Mouse (Mus musculus) mature B cell (primary cell): ENCODE measurements around the gene Abl2.
"Not testable (repeated sequence)": the region's sequence is repeated elsewhere in the genome, so short reads cannot be mapped to it uniquely, and the experiment has no call there.

Source experiments
- in situ Hi-C: fragments of 300-500 bp; cut with MboI; formaldehyde crosslinking; loops from 2 replicates; pipeline ENCODE4 v1.14.3; 2019

Abl2 gene

DNA sequence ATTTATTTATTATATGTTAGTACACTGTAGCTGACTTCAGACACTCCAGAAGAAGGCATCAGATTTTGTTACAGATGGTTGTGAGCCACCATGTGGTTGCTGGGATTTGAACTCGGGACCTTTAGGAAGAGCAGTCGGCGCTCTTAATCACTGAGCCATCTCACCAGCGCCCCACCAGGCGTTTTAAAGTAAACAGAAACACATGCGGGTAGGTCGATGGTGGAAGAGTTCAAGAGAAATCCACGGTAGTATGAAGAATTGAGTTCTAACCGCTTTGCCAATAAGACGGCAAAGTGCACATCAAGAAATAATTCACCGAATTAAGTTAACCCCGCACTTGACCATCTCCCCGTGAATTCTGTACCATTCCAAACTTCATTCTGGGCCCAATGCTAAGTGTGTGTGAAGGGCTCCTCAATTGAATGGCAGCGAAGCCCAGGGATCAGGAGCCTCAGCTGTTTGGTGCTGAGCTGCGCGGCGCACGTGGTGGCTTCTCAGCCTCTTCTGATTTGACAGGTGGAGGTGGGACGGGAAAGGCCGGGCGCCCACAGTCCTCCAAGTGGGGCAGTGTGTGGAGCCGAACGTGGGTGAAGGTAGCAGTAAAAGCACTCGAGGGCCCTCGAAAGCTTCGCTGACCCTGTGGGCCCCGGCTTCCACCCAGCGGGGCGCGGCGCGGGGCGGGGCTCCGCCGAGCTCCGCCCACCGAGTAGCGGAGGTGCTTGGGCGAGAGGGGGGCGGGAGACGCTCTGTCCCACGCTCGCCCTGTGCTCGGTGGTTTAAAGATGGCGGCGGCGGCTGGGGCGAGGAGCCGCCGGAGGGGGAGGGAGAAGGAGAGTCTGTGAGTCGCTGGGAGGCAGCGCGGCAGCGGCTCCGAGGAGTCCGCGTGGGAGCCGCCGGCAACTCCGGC is at the start of gene Abl2:
Abl2 (plus strand) TSS at position 763 of the 907 bp plus-strand sequence.
- in situ Hi-C loops, result no loop called here

DNA sequence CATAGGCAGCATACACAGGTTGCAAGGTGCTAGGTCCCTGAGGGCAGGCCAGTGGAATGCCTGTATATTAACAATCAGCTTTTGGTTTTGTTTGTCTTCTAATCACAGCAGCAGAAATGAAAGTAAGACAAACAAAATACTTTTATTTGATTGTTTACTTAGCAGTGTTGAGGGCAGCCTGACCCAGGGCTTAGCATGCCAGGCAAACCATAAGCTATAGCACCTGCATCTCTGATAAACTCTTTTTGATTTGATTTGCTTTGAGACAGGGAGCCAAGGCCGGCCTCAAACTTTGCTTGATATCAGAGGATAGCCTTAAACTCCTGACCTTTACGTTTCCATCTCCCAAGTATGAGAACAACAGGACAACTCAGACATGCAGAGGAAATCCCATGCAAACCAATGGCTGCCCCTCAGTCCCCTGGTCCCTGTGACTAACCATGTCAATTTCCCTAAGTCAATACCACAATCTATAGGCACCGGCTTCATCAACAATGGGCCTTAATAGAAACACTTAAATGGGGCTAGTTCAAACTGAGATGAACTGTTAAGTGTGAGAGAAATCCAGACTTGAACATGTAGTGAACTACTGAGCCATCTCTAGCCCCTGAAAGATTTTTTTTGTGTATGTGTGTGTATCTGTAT is 38.3 kb upstream of the Abl2 start:
- in situ Hi-C loops, result no loop called here

DNA sequence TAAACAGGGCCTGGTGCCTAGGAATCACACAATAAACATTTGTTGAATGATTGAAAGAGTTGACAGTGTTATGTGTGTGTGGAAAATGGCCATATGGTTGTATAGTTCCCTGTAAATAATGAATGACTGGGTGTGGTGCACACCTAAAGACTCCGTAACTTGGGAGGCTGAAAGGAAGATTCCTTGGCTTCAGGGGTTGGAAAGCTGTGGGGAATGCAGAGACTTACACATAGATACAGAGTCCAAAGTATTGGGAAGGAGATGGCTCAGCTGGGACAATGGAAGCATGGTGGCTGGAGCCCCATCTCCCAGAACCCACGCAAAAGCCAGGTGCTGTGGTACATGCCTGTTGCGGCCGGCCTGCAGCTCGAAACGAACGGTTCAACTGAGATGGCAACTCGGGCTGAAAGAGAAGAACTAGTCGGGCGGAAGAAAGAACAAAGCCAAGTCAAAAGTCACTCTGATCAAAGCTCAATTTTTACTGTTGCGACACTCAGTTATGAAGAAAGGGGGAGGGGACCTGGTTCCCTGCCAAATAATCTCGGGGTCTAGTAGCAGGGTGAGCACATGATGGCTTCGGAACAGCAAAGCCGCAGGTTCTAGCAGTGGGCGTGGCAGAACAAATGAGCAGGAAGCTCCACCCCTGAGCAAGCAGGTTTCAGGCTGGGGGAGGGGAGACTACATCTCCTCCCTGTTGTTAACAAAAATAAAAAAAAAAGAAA is 36.6 kb upstream of the Abl2 start:
- in situ Hi-C loops, result no loop called here

DNA sequence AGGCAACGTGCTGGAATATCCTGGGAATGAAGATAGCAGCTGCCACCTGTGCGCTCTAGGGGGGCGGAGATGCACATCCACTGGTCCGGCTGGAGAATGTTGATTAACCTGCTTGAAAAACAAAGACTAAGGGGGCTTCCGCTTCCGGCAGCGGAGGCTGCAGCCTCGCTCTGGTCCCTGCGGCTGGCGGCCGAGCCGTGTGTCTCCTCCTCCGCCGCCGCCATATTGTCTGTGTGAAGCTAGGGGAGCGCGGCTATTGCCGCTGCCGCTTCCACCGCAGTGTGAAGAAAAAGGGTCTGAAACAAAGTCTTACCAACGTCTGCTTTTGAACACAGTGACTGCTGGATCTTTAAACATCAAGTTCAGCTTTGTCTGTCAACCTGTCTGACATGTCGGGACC is 34.7 kb upstream of the Abl2 start, which contains the start of gene Gm10031:
Gm10031 (plus strand) TSS at position 171 of the 400 bp plus-strand sequence.
- in situ Hi-C loops, result not testable (repeated sequence)

DNA sequence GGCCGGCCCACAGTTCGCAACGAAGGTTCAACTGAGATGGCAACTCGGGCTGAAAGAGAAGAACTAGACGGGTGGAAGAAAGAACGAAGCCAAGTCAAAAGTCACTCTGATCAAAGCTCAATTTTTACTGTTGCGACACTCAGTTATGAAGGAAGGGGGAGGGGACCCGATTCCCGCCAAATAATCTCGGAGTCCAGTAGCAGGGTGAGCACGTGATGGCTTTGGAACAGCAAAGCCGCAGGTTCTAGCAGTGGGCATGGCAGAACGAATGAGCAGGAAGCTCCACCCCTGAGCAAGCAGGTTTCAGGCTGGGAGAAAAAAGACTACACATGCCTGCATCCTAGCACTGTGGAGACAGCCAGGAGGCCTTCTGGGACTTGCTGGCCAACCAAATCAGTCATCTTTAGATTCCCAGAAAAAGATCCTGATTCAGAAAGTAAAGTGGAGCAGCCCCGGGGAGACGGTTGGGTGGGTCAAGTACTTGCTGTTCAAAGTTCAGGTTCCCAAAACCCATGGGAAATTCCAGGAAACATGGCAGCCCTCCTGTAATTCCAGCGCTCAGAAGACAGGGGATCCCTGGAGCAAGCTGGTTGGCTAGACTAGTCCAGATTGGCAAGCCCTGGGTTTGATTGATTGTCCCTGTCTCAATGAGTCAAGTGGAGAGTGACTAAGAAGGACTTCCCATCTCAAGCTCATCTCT is 26.0 kb upstream of the Abl2 start:
- in situ Hi-C loops, result not testable (repeated sequence)

DNA sequence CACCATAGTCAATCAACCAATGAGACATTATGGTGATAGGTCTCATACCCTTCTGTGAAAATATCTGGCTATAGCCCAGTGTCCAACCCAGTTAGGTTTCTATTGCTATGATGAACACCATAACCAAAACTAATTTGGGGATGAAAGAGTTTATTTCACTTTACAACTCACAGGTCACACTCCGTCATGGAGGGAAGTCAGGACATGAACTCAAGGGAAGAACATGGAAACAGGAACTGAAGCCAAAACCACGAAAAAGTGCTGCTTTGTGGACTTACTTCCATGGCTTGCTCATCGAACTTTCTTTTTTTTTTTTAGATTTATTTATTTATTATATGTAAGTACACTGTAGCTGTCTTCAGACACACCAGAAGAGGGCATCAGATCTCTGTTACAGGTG is 25.1 kb upstream of the Abl2 start:
- in situ Hi-C loops, result no loop called here

DNA sequence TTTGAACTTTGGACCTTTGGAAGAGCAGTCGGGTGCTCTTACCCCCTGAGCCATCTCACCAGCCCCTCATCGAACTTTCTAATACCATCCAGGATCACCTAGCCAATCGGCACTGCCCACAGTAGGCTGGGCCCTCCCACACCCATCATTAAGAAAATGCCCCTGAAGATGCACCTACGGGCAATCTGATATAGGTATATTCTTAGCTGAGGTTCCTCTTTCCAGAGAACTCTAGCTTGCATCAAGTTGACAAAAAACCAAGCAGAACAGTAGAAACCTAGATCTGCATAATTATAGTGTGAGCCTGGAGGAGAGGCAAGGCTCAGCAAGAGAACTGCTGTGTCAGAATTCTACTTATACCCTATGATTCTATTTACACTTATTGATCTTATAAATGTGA is 24.7 kb upstream of the Abl2 start:
- in situ Hi-C loops, result no loop called here

DNA sequence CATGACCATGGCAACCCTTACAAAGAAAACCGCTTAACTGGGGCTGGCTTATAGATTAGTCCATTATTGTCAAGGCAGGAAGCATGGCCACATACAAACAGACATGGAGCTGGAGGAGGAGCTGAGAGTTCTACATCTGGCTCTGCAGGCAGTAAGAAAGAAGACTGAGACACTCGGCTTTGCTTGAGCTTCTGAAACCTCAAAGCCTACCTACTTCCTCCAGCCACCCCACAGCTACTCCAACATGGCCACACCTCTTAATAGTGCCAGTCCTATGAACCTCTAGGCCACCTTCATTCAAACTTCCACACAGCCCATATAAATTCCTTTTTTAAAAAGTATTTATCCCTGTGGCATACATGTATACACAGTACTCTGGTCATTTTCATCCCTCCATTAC is 21.6 kb upstream of the Abl2 start:
- in situ Hi-C loops, result no loop called here

DNA sequence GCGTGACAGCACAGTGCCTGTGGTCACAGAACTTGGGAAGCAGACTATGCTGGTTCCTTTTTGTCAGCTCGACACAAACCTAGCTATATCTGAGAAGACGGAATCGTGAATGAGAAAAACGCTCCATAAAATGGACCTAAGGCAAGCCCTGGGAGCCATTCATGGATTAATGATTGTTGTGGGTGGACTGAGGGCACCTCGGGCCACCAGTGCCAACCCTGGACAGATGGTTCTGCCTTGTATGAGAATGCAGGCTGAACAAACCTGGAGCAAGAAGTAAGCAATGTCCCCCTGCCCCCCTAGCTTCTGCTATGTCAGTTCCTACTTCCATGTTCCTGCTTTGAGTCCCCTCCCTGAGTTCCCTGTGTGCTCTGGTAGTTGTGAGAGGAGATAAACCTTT is 20.9 kb upstream of the Abl2 start:
- in situ Hi-C loops, result no loop called here

DNA sequence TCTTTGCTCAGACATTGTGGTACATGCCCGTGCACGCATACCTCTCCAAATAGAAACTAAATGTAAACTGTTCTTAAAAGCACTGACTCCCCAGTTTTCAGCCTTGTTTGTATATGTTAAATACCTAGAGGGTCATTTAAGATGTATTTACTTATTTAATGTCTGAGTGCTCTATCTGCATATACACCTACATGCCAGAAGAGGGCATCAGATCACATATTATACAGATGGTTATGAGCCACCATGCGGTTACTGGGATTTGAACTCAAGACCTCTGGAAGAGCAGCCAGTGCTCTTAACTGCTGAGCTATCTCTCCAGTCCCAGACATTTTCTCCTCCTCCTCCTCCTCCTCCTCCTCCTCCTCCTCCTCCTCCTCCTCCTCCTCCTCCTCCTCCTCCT is 20.2 kb upstream of the Abl2 start:
- in situ Hi-C loops, result no loop called here

DNA sequence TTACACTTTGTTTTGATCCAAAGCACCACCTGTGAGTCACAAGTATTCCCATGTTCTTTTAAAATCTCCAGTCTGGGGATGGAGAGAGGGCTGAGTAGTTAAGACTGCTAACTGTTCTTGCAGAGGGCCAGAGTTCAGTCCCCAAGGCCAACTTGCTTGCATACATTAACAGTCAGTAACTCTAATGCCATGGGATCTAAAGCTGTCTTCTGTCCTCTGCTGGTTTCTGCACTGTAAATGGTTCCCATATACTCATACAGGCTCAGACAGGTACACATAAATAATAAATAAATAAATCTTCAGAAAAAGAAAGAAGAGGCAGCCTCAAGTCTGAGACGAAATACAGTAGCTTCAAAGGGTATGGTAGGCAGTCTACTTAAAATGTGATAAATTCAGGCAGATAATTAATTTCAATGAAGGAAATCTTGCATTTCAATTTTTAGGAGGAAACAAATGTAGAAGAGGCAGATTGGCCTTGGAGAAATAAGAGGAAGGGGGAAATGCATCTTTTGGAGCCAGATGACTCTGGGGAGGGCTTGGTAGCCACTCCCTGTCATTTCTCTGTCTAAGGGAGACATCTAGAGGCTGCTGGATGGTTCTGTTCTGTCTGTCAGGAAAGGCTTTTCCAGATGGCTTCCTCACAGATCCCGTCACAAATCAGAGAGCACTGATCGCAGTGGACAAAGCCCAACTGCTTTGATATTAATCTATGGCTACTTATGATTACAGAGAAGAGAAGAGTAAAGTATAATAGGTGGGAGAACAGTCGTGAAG is 18.6 kb upstream of the Abl2 start:
- in situ Hi-C loops, result no loop called here

DNA sequence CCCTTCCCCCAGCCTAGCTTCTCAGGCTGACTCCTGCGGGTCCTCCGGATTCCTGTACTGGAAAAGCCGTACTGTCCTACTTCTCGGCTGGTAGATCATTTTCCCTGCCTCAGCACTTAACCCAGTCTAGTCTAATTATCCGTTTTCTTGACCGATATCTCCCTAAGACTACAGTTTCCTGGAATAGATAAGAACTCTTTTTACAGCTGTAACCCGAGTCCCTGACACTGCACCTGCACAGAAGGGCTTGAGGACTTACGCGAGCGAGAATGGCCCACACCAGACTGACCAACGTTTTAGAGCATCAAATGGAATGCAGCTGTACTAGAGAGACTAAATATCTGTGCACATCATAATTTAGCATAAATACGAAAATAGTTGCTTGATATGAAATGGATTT is 14.6 kb upstream of the Abl2 start:
- in situ Hi-C loops, result no loop called here

DNA sequence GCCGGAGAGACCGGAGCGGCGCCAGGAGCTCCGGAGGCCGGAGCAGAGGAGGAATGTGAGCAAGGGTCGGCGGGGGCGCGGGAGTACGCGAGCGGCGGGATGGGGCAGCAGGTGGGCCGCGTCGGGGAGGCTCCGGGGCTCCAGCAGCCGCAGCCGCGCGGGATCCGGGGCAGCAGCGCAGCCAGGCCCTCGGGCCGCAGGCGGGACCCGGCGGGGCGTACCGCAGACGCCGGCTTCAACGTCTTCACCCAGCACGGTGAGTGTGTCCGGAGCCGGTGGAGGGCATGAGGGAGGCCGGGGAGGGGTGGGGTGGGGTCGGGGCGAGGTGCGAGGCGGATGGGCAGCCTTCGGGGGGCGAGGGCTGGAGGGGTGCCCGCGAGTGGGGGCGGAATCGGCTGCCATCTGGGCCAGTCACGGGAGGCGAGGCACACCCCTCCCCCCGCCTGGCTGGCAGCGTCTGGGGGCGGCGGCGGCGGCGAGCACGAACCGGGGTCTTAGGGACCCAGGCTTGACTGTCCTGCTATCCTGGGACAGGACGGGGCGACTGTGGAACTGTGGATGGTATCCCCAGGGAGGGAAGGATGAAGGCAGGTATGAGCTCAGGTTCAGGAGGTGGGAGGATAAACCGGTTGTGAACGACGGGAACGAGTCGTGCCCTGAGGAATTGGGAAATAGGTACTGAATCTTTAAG is 509 bp downstream of the Abl2 start:
- in situ Hi-C loops, result no loop called here

DNA sequence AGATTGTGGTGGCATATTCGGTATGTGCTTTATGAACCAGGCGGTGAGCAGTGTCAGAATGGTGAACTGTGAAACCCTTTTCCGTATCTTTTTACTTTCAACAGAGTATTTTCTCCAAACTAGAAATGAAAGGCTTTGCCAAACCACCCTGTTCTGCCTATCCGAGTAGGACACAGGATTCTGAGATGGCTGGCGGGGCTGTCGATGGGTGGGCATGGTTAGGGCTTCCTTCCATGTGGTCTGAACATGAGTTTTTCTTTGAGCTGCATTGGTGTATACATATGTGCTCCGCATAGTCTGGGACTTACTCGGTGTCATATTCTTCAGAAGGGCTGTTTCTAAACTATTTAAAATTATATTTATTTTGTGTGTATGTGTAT is 1.0 kb downstream of the Abl2 start:
- in situ Hi-C loops, result no loop called here

DNA sequence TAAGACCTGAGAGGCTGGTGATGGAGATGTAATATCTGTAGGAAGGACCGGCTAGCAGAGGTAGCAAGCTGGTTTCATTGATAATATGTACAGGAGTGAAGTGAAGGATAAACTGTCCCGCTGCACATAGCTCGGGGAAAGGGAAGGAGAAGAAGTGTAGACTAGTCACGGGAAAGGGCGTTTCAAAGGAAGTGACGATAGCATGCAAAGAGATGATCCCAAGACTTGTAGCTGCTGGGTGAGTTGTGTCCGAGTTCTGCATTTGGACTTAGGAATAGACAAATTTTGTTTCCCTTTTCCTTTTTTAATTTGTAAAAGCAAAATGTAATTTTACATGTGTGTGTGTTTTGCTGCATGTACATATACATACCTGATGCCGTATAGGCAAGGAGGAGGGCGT is 1.9 kb downstream of the Abl2 start:
- in situ Hi-C loops, result no loop called here

DNA sequence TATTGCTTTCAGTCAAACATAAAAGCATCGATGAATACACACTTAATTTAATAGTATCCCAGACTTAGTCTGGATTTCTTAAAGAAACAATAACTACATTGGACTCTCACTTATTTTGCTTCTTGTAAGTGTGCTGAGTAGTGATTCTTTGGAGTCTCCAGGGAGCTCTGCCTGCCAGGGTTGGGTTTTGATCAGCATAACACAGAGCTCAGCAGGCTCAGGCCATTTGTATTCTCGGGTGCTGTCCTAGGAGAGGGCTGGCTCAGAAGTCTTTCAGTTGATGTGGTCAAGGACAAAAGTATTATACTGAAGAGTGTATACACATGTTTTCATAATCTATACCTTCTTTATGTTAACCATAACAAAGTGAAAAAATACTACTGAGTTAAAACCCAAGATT is 6.7 kb downstream of the Abl2 start:
- in situ Hi-C loops, result no loop called here

DNA sequence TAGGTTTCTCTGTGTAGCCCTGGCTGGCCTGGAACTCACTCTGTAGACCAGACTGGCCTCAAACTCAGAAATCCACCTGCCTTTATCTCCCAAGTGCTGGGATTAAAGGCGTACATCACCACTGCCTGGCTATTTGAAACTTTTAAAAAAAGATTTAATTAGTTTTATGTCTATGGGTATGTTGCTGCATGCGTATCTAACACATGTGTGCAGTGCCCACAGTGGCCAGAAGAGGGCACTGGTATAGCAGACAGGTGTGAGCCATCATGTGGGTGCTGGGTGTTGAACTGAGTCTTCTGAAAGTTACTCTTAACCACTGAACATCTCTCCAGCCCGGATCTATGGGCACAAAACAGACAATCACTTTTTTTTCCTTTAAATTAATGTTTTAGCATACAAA is 7.5 kb downstream of the Abl2 start:
- in situ Hi-C loops, result no loop called here

DNA sequence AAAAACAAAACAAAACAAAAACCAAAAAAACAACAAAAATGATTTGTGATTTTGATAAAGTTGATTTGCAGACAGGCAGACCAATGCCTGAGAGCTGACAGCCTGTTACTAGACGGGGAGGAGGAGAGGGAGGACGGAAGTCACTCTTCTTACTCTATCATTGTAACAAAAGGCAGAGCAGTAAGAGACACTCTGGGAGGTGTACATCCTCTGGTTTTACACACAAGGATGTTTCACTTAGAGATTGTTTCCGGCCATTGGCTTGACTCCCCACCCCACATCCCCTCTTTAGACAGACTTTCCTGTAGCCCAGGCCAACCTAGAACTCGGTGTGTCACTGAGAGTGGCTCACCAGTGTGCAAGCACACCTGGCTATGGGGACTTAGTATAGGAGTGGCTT is 11.0 kb downstream of the Abl2 start:
- in situ Hi-C loops, result no loop called here

DNA sequence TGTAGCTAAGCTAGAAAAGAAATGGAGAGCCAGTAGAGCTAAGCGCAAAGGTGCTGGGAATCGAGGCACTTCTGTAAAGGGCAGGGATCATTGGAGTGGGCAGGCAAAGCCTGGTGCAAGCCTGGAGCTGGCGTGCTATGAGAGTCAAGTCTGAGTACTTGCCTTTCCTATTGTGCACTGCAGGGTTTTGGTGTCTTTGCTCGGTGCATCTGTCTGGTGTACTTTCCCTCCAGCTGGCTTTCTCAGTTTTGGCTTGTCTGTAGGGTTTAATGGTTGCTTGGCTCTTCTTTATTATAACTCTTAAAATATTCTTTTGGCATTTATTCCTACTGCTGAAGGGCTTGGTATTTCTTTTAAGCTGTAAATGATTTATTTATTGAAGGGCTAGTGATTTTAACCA is 14.4 kb downstream of the Abl2 start:
- in situ Hi-C loops, result no loop called here

DNA sequence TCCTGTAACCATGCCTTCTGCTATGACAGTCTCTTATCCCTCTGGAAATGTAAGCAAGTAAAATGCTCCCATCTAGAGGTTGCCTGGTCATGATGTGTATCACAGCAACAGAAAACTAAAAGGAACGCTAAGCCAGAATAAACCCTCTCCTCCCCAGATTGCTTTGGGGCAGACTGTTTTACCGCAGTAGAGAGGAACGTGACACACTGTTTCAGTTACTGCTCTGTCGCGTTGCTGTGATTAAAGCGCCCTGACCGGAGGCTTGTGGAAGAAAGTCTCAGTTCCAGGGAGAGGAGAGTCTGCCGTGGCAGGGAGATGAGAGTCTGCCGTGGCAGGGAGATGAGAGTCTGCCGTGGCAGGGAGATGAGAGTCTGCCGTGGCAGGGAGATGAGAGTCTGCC is 22.6 kb downstream of the Abl2 start:
- in situ Hi-C loops, result no loop called here

DNA sequence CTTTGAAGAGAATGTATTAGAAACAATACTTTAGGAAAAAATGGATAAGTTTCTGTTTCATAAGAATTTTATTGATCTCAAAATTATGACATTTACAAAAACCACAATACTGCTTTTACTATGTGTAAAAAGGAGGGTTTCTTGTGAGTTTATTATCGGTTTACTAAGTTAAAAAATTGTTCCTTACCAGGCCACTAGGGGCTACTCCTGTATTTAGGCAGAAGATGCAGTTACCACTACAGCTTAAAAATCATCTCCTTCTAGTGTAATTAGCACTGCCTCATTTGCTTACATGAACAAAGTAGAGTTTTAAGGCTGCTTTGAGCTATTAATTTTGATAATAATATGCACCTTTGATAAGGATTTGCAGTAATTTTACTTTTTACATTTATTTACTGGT is 25.6 kb downstream of the Abl2 start:
- in situ Hi-C loops, result no loop called here
